Mouse (Mus musculus) CH12.LX (cell line): Measurements from ENCODE around the gene Kcnd3.

Experiments used
- CTCF ChIP-seq, 2 experiments: IDR thresholded peaks in 1 of 2; conservative IDR thresholded peaks in 1 of 2; 2 replicates each; pipeline ENCODE4 v1.5.1; 2011 to 2012; ENCODE audit warnings: low read depth in 2 of 2, low read length in 2 of 2, improper control_type of control experiment in 1 of 2, inconsistent platforms in 1 of 2, mild to moderate bottlenecking in 1 of 2, moderate library complexity in 1 of 2
- ELF1 ChIP-seq: IDR thresholded peaks from 2 replicates; pipeline ENCODE4 v1.6.1; 2014; ENCODE audit warnings: low read depth, mild to moderate bottlenecking, inconsistent platforms, low read length, improper control_type of control experiment
- EP300 ChIP-seq: IDR thresholded peaks from 2 replicates; pipeline ENCODE4 v1.6.1; 2011; ENCODE audit warnings: low read length, improper control_type of control experiment
- HCFC1 ChIP-seq: IDR thresholded peaks from 2 replicates; pipeline ENCODE4 v1.6.1; 2012; ENCODE audit warnings: low read depth, mild to moderate bottlenecking, inconsistent platforms, low read length, improper control_type of control experiment
- NRF1 ChIP-seq: IDR thresholded peaks from 2 replicates; pipeline ENCODE4 v1.6.1; 2014; ENCODE audit warnings: low read depth, mild to moderate bottlenecking, inconsistent platforms, low read length, improper control_type of control experiment, moderate library complexity
- POLR2A ChIP-seq: IDR thresholded peaks from 2 replicates; pipeline ENCODE4 v1.6.1; 2011; ENCODE audit warnings: low read depth, mild to moderate bottlenecking, improper control_type of control experiment, low read length
- RAD21 ChIP-seq: IDR thresholded peaks from 2 replicates; pipeline ENCODE4 v1.6.1; 2011; ENCODE audit warnings: low read depth, mild to moderate bottlenecking, low read length, improper control_type of control experiment, moderate library complexity
- TCF12 ChIP-seq: IDR thresholded peaks from 2 replicates; pipeline ENCODE4 v1.6.1; 2014; ENCODE audit warnings: low read depth, mild to moderate bottlenecking, inconsistent platforms, low read length, improper control_type of control experiment

GRCm38 (mm10) chr3:105660530-105660929 lies 208.4 kb downstream of the Kcnd3 start:
- TF ChIP-seq RAD21 (no peak), HCFC1 (no peak), ELF1 (no peak), EP300 (no peak), NRF1 (no peak), CTCF (conservative IDR thresholded peaks at IDR 0.05 in 1 of 2, IDR thresholded peaks at IDR 0.05 in 1 of 2; ENCODE audit: low read depth in 2 of 2, low read length in 2 of 2) (no peak), POLR2A (no peak), TCF12 (no peak)
